Mouse (Mus musculus) layer of hippocampus, postnatal 36 days (tissue): ENCODE results near the gene Chga. TPM values are rescaled to one million over a fixed set of nuclear protein-coding genes. Genes with fewer than 3 reads are reported as not detected.

Source experiments
- DNase-seq, 2 experiments: peaks; one replicate each; pipeline ENCODE4 v3.0.0; 2022
- total RNA-seq, 2 experiments: library from RNA; stranded (reverse); gene quantifications; 2 replicates each; pipeline ENCODE4 v1.2.3; 2021

Chga gene
- total RNA-seq, 2 experiments from 2014 or later, result 125 to 130 TPM

GRCm38 (mm10) chr12:102565086-102565485 is 10.3 kb downstream of the Chga start:
- no peak for DNase-seq

- no peak for DNase-seq
Measured at GRCm38 (mm10) chr12:102566951-102567350, 12.2 kb downstream of the Chga start.

- no peak for DNase-seq
Measured at GRCm38 (mm10) chr12:102568219-102568618, 13.4 kb downstream of the Chga start.

- no peak for DNase-seq
Measured at GRCm38 (mm10) chr12:102570111-102570510, 15.3 kb downstream of the Chga start.

GRCm38 (mm10) chr12:102570734-102571133 is 16.0 kb downstream of the Chga start:
- DNase-seq, result no peak

GRCm38 (mm10) chr12:102571666-102572065 is 16.9 kb downstream of the Chga start:
- no peak for DNase-seq

- no peak for DNase-seq
Measured at GRCm38 (mm10) chr12:102573036-102573435, 18.3 kb downstream of the Chga start.

- no peak for DNase-seq
Measured at GRCm38 (mm10) chr12:102575541-102576329, 21.0 kb downstream of the Chga start.

- DNase-seq, result no peak
Measured at GRCm38 (mm10) chr12:102576659-102577398, 22.1 kb downstream of the Chga start.

GRCm38 (mm10) chr12:102579041-102579440 is 24.3 kb downstream of the Chga start:
- peak; percentile 78 to 79 for DNase-seq

- DNase-seq, result no peak
Measured at GRCm38 (mm10) chr12:102581579-102582196, 26.9 kb downstream of the Chga start.

- no peak for DNase-seq
Measured at GRCm38 (mm10) chr12:102582441-102582840, 27.7 kb downstream of the Chga start.

- no peak for DNase-seq
Measured at GRCm38 (mm10) chr12:102585390-102585789, 30.6 kb downstream of the Chga start.

GRCm38 (mm10) chr12:102586286-102586881 is 31.6 kb downstream of the Chga start:
- DNase-seq, result peak; percentile 38 to 55

- DNase-seq, result no peak
Measured at GRCm38 (mm10) chr12:102587106-102587505, 32.3 kb downstream of the Chga start.

- DNase-seq, result no peak
Measured at GRCm38 (mm10) chr12:102590711-102591360, 36.1 kb downstream of the Chga start.

GRCm38 (mm10) chr12:102593699-102594098 is 38.9 kb downstream of the Chga start:
- peak in 1 of 2 experiments; percentile 37 for DNase-seq

- no peak for DNase-seq
Measured at GRCm38 (mm10) chr12:102594627-102595026, 39.9 kb downstream of the Chga start.

- DNase-seq, result no peak
Measured at GRCm38 (mm10) chr12:102596410-102596809, 41.6 kb downstream of the Chga start.

GRCm38 (mm10) chr12:102597466-102597865 is 42.7 kb downstream of the Chga start:
- no peak for DNase-seq

GRCm38 (mm10) chr12:102598535-102598934 is 43.8 kb downstream of the Chga start:
- no peak for DNase-seq

GRCm38 (mm10) chr12:102599801-102600200 is 45.0 kb downstream of the Chga start:
- DNase-seq, result no peak
